Mouse (Mus musculus): ENCODE measurements around the gene Pdzd2.

- TF ChIP-seq CTCF (IDR thresholded peaks at IDR 0.05; ENCODE audit: low read depth), result no peak
- no peak for TF ChIP-seq EP300 (IDR thresholded peaks at IDR 0.05; ENCODE audit: low read depth)
Observed at GRCm38 (mm10) chr15:12420376-12420775, 319.3 kb downstream of the Pdzd2 start.
